Mouse (Mus musculus) liver, embryonic 13.5 days (tissue): Measurements from ENCODE around the gene Rnaseh2a. TPM values are rescaled to one million over a fixed set of nuclear protein-coding genes. Genes with fewer than 3 reads are reported as not detected.

Source experiments
- ATAC-seq: fragments of 200-750 bp; cut with Nextera tagmentation; 2 replicates; pipeline ENCODE4 v1.8.0; 2017; ENCODE audit warnings: low read depth, mild to moderate bottlenecking, moderate number of reproducible peaks, moderate library complexity
- DNase-seq: peaks from one replicate; pipeline ENCODE4 v3.0.0; 2022
- H3K27ac ChIP-seq: fragments of 300-500 bp; sonication (generic); 2 replicates; pipeline ENCODE4 v1.5.1; 2015; ENCODE audit warnings: moderate library complexity, mild to moderate bottlenecking, inconsistent platforms
- H3K27me3 ChIP-seq: fragments of 300-500 bp; sonication (generic); 2 replicates; pipeline ENCODE4 v1.6.1; 2015; ENCODE audit warnings: mild to moderate bottlenecking, inconsistent platforms
- H3K36me3 ChIP-seq: fragments of 300-500 bp; sonication (generic); 2 replicates; pipeline ENCODE4 v1.6.1; 2015; ENCODE audit warnings: mild to moderate bottlenecking, inconsistent platforms
- H3K4me1 ChIP-seq: fragments of 300-500 bp; sonication (generic); replicated peaks from 2 replicates; pipeline ENCODE4 v1.6.1; 2015; ENCODE audit warnings: inconsistent platforms
- H3K4me2 ChIP-seq: fragments of 300-500 bp; sonication (generic); 2 replicates; pipeline ENCODE4 v1.6.1; 2015; ENCODE audit warnings: inconsistent platforms, mild to moderate bottlenecking, moderate library complexity
- H3K4me3 ChIP-seq: fragments of 300-500 bp; sonication (generic); replicated peaks from 2 replicates; pipeline ENCODE4 v1.5.1; 2015; ENCODE audit warnings: mild to moderate bottlenecking, inconsistent platforms
- H3K9ac ChIP-seq: fragments of 300-500 bp; sonication (generic); 2 replicates; pipeline ENCODE4 v1.6.1; 2015; ENCODE audit warnings: mild to moderate bottlenecking, inconsistent platforms
- H3K9me3 ChIP-seq: fragments of 300-500 bp; sonication (generic); replicated peaks from 2 replicates; pipeline ENCODE4 v1.6.1; 2016; ENCODE audit warnings: inconsistent platforms
- WGBS: fragments of 180-500 bp; shearing (Covaris S2); methylation state at CpG from one replicate; pipeline ENCODE4 v1.1.7; 2015; ENCODE audit not compliant: insufficient replicate concordance; 5-methylcytosine and 5-hydroxymethylcytosine counted together
- polyA plus RNA-seq: library from polyadenylated mRNA; unstranded; fragments of >200 nt; fragmentation: Nextera tagmentation; extraction: Ambion mirVana; gene quantifications from 2 replicates; pipeline ENCODE4 v1.2.1, GENCODE M21; 2015

Gene Rnaseh2a
- polyA plus RNA-seq, 1 experiment from 2014 or later, result 130 TPM

- no peak overlapping the region for H3K4me3 ChIP-seq
- 82% methylated on average over 9 of the region's 9 CpGs for WGBS
- ATAC-seq, result no peak
- no peaks in the 10 kb centered on the region for H3K9me3 ChIP-seq
- H3K27ac ChIP-seq, result no peak overlapping the region
- H3K27me3 ChIP-seq, result peaks cover 13% of the 10 kb centered on the region; the same call in 1 of the 2 replicates
- DNase-seq, result no peak
- no peak overlapping the region for H3K9ac ChIP-seq
- H3K4me2 ChIP-seq, result no peak overlapping the region
- H3K36me3 ChIP-seq, result no peaks in the 10 kb centered on the region
- H3K4me1 ChIP-seq, result peaks cover 29% of the 10 kb centered on the region
Observed at GRCm38 (mm10) chr8:84994375-84994774, 24.8 kb upstream of the Rnaseh2a start.

GRCm38 (mm10) chr8:84990836-84991235, 21.3 kb upstream of the Rnaseh2a start:
- Histone ChIP-seq H3K4me2 (peak overlapping the region; percentile 95), H3K27me3 (peaks cover 6% of the 10 kb centered on the region; the same call in 1 of the 2 replicates), H3K4me1 (peaks cover 52% of the 10 kb centered on the region), H3K9me3 (no peaks in the 10 kb centered on the region), H3K4me3 (peak overlapping the region; percentile 70), H3K27ac (peak overlapping the region; percentile 81), H3K9ac (peak overlapping the region; percentile 76), H3K36me3 (no peaks in the 10 kb centered on the region)
- under 1% methylated on average over 15 of the region's 15 CpGs for WGBS
- ATAC-seq, result peak; percentile 52
- DNase-seq, result peak; percentile 54

DNA sequence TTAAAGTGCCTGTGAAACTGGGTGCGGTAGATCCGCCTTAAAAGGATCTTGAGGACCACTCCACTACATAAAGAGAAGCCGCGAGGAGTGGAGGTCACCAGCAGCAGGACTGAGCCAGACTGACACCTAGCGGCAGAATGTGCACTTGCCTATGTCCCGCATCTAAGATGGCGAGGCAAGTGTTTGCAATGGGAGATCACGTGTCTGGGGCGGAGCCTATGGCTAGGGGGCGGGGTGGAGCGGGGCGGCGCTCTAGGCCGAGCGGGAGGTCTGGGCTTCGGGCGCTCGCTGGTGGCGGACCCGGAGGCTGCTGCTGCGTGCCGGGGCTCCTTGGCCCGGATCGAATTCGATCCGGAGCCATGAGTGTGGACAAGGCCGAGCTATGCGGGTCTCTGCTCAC, 20.8 kb upstream of the Rnaseh2a start, which contains the start of gene Hook2:
Gene Hook2, plus strand, starts transcription at position 255 of the 400 bp plus-strand sequence.
- Histone ChIP-seq H3K4me2 (peak within 1 kb of the TSS; percentile 95), H3K9ac (peak within 1 kb of the TSS; percentile 84), H3K27ac (peak within 1 kb of the TSS; percentile 90), H3K27me3 (peaks cover 3% of the 10 kb centered on the region; the same call in 1 of the 2 replicates), H3K4me3 (peak within 1 kb of the TSS; percentile 70), H3K36me3 (no peaks in the 10 kb centered on the region), H3K4me1 (peaks cover 54% of the 10 kb centered on the region), H3K9me3 (no peaks in the 10 kb centered on the region)
- peak; percentile 84 for ATAC-seq
- WGBS, result 1% methylated on average over 28 of the region's 28 CpGs
- DNase-seq, result peak; percentile 96

- Histone ChIP-seq H3K9ac (peak overlapping the region; percentile 84), H3K36me3 (no peaks in the 10 kb centered on the region), H3K9me3 (no peaks in the 10 kb centered on the region), H3K4me1 (peaks cover 59% of the 10 kb centered on the region), H3K27ac (peak overlapping the region; percentile 90), H3K4me2 (peak overlapping the region; percentile 95), H3K27me3 (no peaks in the 10 kb centered on the region), H3K4me3 (peak overlapping the region; percentile 70)
- DNase-seq (peak; percentile 91), ATAC-seq (peak; percentile 61)
- under 1% methylated on average over 15 of the region's 15 CpGs for WGBS
Observed at GRCm38 (mm10) chr8:84989810-84990209, 20.2 kb upstream of the Rnaseh2a start.

- Histone ChIP-seq H3K4me2 (peak overlapping the region; percentile 95), H3K27ac (peak overlapping the region; percentile 90), H3K9me3 (no peaks in the 10 kb centered on the region), H3K9ac (peak overlapping the region; percentile 84), H3K27me3 (no peaks in the 10 kb centered on the region), H3K36me3 (no peaks in the 10 kb centered on the region), H3K4me1 (peaks cover 64% of the 10 kb centered on the region), H3K4me3 (peak overlapping the region; percentile 70)
- WGBS, result 7% methylated on average over 15 of the region's 15 CpGs
- peak; percentile 57 for DNase-seq
- 0 out of 2 replicates have a peak, but pooled peaks have one; percentile 10 for ATAC-seq
Observed at GRCm38 (mm10) chr8:84989311-84989731, 19.8 kb upstream of the Rnaseh2a start.

DNA sequence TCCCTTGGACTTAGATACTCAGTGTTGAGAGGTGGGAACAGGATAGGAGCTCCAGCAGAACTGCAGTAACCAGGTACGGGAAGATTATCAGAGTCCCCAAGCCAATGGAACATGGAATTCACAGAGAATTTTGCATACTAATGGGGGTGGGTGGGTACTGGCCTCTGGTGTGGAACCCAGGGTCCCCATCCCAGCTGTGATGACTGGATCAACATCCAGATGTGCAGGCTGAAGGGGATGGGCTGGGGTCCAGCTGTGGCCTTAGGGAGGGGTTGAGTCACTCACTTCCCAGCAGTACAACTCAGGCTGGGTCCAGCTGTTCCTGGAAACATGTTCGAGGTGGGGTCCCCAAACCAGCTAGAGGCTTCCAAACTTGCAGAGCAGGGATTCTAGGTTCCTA, 18.3 kb upstream of the Rnaseh2a start:
- H3K9ac ChIP-seq, result no peak overlapping the region
- no peaks in the 10 kb centered on the region for H3K27me3 ChIP-seq
- H3K4me1 ChIP-seq, result peaks cover 78% of the 10 kb centered on the region
- no peak overlapping the region for H3K4me3 ChIP-seq
- H3K36me3 ChIP-seq, result no peaks in the 10 kb centered on the region
- no peak overlapping the region for H3K4me2 ChIP-seq
- 0 out of 2 replicates have a peak overlapping the region, but pooled peaks have one; percentile 14 for H3K27ac ChIP-seq
- ATAC-seq, result no peak
- no peak for DNase-seq
- H3K9me3 ChIP-seq, result no peaks in the 10 kb centered on the region
- 65% methylated on average over 2 of the region's 2 CpGs for WGBS

- Histone ChIP-seq H3K36me3 (no peaks in the 10 kb centered on the region), H3K27me3 (no peaks in the 10 kb centered on the region), H3K9me3 (no peaks in the 10 kb centered on the region), H3K4me2 (no peak overlapping the region), H3K27ac (no peak overlapping the region), H3K4me1 (peaks cover 83% of the 10 kb centered on the region), H3K4me3 (no peak overlapping the region), H3K9ac (no peak overlapping the region)
- 77% methylated on average over 5 of the region's 5 CpGs for WGBS
- no peak for DNase-seq
- ATAC-seq, result no peak
Observed at GRCm38 (mm10) chr8:84987388-84987787, 17.8 kb upstream of the Rnaseh2a start.

- ATAC-seq (no peak), DNase-seq (no peak)
- H3K27ac ChIP-seq, result peak overlapping the region; percentile 82
- peak overlapping the region; percentile 100 for H3K4me2 ChIP-seq
- no peaks in the 10 kb centered on the region for H3K9me3 ChIP-seq
- peak overlapping the region; percentile 80 for H3K9ac ChIP-seq
- 24% methylated on average over 8 of the region's 8 CpGs for WGBS
- no peaks in the 10 kb centered on the region for H3K36me3 ChIP-seq
- H3K4me3 ChIP-seq, result peak overlapping the region; percentile 67
- H3K4me1 ChIP-seq, result peaks cover 92% of the 10 kb centered on the region
- no peaks in the 10 kb centered on the region for H3K27me3 ChIP-seq
Observed at GRCm38 (mm10) chr8:84986379-84986945, 16.9 kb upstream of the Rnaseh2a start.

DNA sequence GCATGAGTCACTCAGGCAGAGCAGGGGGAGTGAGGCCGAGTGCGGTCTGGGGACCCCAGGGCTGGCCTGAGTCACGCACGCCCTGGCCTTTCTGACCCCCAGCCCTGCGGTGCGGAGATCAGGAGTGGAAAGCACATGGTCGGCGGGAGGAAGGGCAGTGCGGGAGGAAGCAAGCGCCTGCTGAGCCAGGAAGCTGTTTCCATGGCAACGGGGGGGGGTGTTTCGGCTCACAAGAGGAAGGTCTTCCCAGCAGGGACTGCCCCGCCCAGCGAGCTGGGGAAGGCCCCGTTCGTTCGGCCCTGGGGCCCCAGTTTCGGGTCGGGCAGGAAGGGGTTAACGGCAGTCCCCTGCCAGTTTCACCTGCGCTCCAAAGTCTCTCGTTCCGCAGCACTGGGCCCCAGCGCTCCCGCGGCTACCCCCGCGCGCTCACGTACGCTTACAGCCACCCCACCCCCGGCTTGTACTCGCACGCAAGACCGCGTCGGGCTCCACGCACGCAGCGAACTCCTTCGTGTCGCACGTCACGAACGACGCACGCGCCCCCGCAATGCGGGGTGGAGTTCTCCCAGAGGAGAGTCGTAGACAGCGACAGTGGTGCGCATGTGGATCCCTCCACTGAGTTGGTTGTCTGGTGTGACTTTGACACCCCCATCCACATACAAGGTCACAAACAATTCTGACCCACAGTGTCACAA, 16.3 kb upstream of the Rnaseh2a start:
- Histone ChIP-seq H3K4me3 (peak overlapping the region; percentile 67), H3K9ac (peak overlapping the region; percentile 80), H3K4me2 (peak overlapping the region; percentile 100), H3K27me3 (no peaks in the 10 kb centered on the region), H3K9me3 (no peaks in the 10 kb centered on the region), H3K27ac (peak overlapping the region; percentile 82), H3K36me3 (no peaks in the 10 kb centered on the region), H3K4me1 (peaks cover 93% of the 10 kb centered on the region)
- DNase-seq, result peak; percentile 80
- ATAC-seq, result peak; percentile 8
- WGBS, result under 1% methylated on average over 53 of the region's 53 CpGs

DNA sequence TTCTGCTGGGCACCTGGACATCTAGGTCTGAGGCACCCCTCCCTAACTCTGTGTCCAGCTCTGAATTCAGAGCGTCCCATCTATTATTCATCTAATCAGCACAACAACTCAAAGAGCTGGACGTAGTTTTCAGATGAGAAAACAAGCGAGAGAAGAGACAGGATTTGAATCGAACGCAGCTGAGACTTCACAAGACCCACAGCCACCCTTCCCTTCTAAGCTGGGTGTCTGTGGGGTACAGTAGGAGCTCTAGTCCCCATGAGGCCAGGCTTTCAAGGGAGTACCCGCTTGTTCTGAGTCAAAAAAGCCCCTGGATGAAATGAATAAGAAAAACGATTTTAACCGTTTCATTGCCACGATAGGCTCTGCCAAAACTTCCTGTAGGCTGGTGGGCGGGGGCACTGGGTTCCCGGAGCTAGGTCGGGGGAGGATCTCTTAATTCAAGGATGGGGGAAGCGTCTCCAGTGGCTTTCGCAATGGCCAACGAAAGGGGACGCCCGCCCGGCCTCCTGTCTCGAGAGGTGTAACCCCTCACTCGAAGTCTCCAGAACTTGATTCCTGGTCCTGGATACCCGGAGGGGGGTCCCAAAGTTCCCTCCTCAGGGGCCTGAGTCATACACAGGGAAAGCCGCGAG, 15.6 kb upstream of the Rnaseh2a start:
- H3K27me3 ChIP-seq, result no peaks in the 10 kb centered on the region
- ATAC-seq (no peak), DNase-seq (no peak)
- peak overlapping the region; percentile 82 for H3K27ac ChIP-seq
- H3K4me3 ChIP-seq, result peak overlapping the region; percentile 67
- H3K9me3 ChIP-seq, result no peaks in the 10 kb centered on the region
- 2% methylated on average over 23 of the region's 23 CpGs for WGBS
- H3K36me3 ChIP-seq, result no peaks in the 10 kb centered on the region
- H3K4me1 ChIP-seq, result peaks cover 95% of the 10 kb centered on the region
- peak overlapping the region; percentile 100 for H3K4me2 ChIP-seq
- H3K9ac ChIP-seq, result peak overlapping the region; percentile 80

DNA sequence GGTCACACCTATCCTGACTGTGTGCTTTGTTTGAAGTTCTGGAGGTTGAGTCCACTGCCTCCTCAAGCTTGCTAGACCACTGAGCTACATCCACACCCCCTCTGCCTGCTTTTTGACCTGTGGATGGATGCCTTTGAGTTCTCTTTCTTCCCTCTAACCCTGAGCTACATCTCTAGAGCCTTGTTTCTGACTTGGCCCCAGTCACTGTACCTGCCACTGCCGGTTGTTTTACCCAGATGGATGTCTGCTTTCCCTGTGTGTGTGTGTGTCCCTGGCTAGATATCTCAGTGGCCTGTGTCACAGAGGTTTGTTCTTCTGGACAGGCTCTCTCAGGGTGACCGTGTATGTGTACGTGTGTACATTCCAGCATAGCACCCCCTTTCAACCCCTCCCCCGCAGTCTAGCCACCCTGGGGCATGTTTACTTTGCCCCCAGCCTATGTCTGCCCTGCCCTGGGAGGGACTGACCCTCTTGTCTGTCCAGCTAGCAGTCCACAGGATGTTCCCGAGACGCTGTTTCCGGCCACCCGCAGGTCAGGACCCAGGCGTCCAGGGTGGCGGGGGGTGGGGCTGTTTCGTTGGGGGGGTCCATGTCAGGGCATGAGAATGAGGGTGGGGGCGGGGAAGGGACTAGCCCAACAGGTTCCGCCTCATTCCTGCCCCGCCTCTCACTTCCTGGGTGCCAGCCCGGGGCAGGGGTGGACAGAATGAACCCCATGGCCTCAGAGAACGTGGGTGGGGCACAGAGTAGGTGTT, 14.9 kb upstream of the Rnaseh2a start:
- Histone ChIP-seq H3K4me2 (peak overlapping the region; percentile 100), H3K27me3 (no peaks in the 10 kb centered on the region), H3K4me3 (peak overlapping the region; percentile 67), H3K27ac (peak overlapping the region; percentile 82), H3K4me1 (peaks cover 100% of the 10 kb centered on the region), H3K36me3 (no peaks in the 10 kb centered on the region), H3K9ac (peak overlapping the region; percentile 80), H3K9me3 (no peaks in the 10 kb centered on the region)
- DNase-seq, result no peak
- WGBS, result 19% methylated on average over 16 of the region's 16 CpGs
- ATAC-seq, result peak; percentile 21
